Mouse (Mus musculus): ENCODE results near the gene Spon1.

- no peak for TF ChIP-seq CTCF (IDR thresholded peaks at IDR 0.05)
- TF ChIP-seq POLR2A (IDR thresholded peaks at IDR 0.05; ENCODE audit: insufficient read depth, low read depth, low read length), result no peak
Measured at GRCm38 (mm10) chr7:114043929-114044549, 278.2 kb downstream of the Spon1 start.

Measured in heart, adult 2 months (tissue).